Mouse (Mus musculus) heart, embryonic 10.5 days (tissue): Measurements from ENCODE around the gene Pfkfb4. TPM values are rescaled to one million over a fixed set of nuclear protein-coding genes. Genes with fewer than 3 reads are reported as not detected.

Experiments used
- DNase-seq: peaks from one replicate; pipeline ENCODE4 v3.0.0-alpha.2; 2017; ENCODE audit warnings: low spot score
- H3K27ac ChIP-seq: fragments of 300-500 bp; sonication (generic); 2 replicates; pipeline ENCODE4 v1.5.1; 2016; ENCODE audit warnings: mild to moderate bottlenecking
- H3K27me3 ChIP-seq: fragments of 300-500 bp; sonication (generic); 2 replicates; pipeline ENCODE4 v1.6.1; 2016; ENCODE audit warnings: mild to moderate bottlenecking; ENCODE audit not compliant: poor library complexity, insufficient read depth, severe bottlenecking
- H3K36me3 ChIP-seq: fragments of 300-500 bp; sonication (generic); 2 replicates; pipeline ENCODE4 v1.6.1; 2016; ENCODE audit warnings: mild to moderate bottlenecking, moderate library complexity
- H3K4me1 ChIP-seq: fragments of 300-500 bp; sonication (generic); 2 replicates; pipeline ENCODE4 v1.6.1; 2016; ENCODE audit warnings: mild to moderate bottlenecking
- H3K4me3 ChIP-seq: fragments of 300-500 bp; sonication (generic); 2 replicates; pipeline ENCODE4 v1.5.1; 2016; ENCODE audit warnings: mild to moderate bottlenecking, moderate library complexity
- H3K9me3 ChIP-seq: fragments of 300-500 bp; sonication (generic); 2 replicates; pipeline ENCODE4 v1.6.1; 2016; ENCODE audit warnings: mild to moderate bottlenecking, moderate library complexity
- WGBS: fragments of 180-500 bp; shearing (Covaris S2); methylation state at CpG from one replicate; pipeline ENCODE4 v1.1.7; 2016; 5-methylcytosine and 5-hydroxymethylcytosine counted together
- polyA plus RNA-seq: library from polyadenylated mRNA; unstranded; fragments of >200 nt; fragmentation: Nextera tagmentation; extraction: Ambion mirVana; gene quantifications from 2 replicates; pipeline ENCODE4 v1.2.1, GENCODE M21; 2016

Pfkfb4 gene
- polyA plus RNA-seq, 1 experiment from 2014 or later, result 9.4 TPM

- H3K27me3 ChIP-seq, result no peaks in the 10 kb centered on the region
- no peaks in the 10 kb centered on the region for H3K36me3 ChIP-seq
- H3K4me1 ChIP-seq, result peaks cover 9% of the 10 kb centered on the region; the same call in 1 of the 2 replicates
- H3K4me3 ChIP-seq, result no peak overlapping the region
- H3K27ac ChIP-seq, result no peak overlapping the region
- WGBS, result 69% methylated on average over 7 of the region's 7 CpGs
- H3K9me3 ChIP-seq, result no peaks in the 10 kb centered on the region
- DNase-seq, result no peak
These were observed 13.6 kb upstream of the Pfkfb4 start for GRCm38 (mm10) chr9:108977966-108978365.

GRCm38 (mm10) chr9:108982498-108982897, 9.1 kb upstream of the Pfkfb4 start:
- 81% methylated on average over 8 of the region's 8 CpGs for WGBS
- H3K4me3 ChIP-seq, result no peak overlapping the region

GRCm38 (mm10) chr9:108983209-108983608, 8.4 kb upstream of the Pfkfb4 start:
- Histone ChIP-seq H3K27ac (no peak overlapping the region), H3K9me3 (no peaks in the 10 kb centered on the region), H3K36me3 (no peaks in the 10 kb centered on the region), H3K27me3 (peaks cover 6% of the 10 kb centered on the region; the same call in 1 of the 2 replicates), H3K4me1 (peaks cover 17% of the 10 kb centered on the region), H3K4me3 (no peak overlapping the region)
- DNase-seq, result no peak
- WGBS, result 71% methylated on average over 9 of the region's 9 CpGs

More at GRCm38 (mm10) chr9:108982498-108982897, 9.1 kb upstream of the Pfkfb4 start:
- Histone ChIP-seq H3K27ac (no peak overlapping the region), H3K36me3 (no peaks in the 10 kb centered on the region), H3K4me1 (peaks cover 15% of the 10 kb centered on the region), H3K9me3 (no peaks in the 10 kb centered on the region), H3K27me3 (peaks cover 6% of the 10 kb centered on the region; the same call in 1 of the 2 replicates)
- no peak for DNase-seq

- no peak for DNase-seq
- H3K36me3 ChIP-seq, result no peaks in the 10 kb centered on the region
- H3K4me3 ChIP-seq, result no peak within 1 kb of the TSS
- peaks cover 38% of the 10 kb centered on the region for H3K4me1 ChIP-seq
- WGBS, result 83% methylated on average over 4 of the region's 4 CpGs
- H3K27me3 ChIP-seq, result peaks cover 6% of the 10 kb centered on the region; the same call in 1 of the 2 replicates
- H3K9me3 ChIP-seq, result no peaks in the 10 kb centered on the region
- no peak within 1 kb of the TSS for H3K27ac ChIP-seq
These were observed 5.9 kb upstream of the Pfkfb4 start, which contains the start of gene Ucn2 for GRCm38 (mm10) chr9:108985710-108986109. Gene Ucn2 (plus strand): TSS chr9:108986010.

GRCm38 (mm10) chr9:108987704-108988350, 3.8 kb upstream of the Pfkfb4 start:
- Histone ChIP-seq H3K27ac (peak overlapping the region; percentile 74), H3K36me3 (no peaks in the 10 kb centered on the region), H3K9me3 (no peaks in the 10 kb centered on the region), H3K4me1 (peaks cover 51% of the 10 kb centered on the region), H3K4me3 (peak overlapping the region; percentile 47), H3K27me3 (peaks cover 6% of the 10 kb centered on the region; the same call in 1 of the 2 replicates)
- 22% methylated on average over 15 of the region's 15 CpGs for WGBS
- no peak for DNase-seq

GRCm38 (mm10) chr9:108989802-108990461, 1.6 kb upstream of the Pfkfb4 start:
- Histone ChIP-seq H3K9me3 (no peaks in the 10 kb centered on the region), H3K27me3 (peaks cover 5% of the 10 kb centered on the region; the same call in 1 of the 2 replicates), H3K36me3 (no peaks in the 10 kb centered on the region), H3K27ac (peak overlapping the region; percentile 92), H3K4me1 (peaks cover 55% of the 10 kb centered on the region), H3K4me3 (no peak overlapping the region)
- no peak for DNase-seq
- 81% methylated on average over 4 of the region's 4 CpGs for WGBS

GRCm38 (mm10) chr9:108990462-108990820, 1.1 kb upstream of the Pfkfb4 start:
- Histone ChIP-seq H3K36me3 (no peaks in the 10 kb centered on the region), H3K9me3 (no peaks in the 10 kb centered on the region), H3K27me3 (no peaks in the 10 kb centered on the region), H3K4me3 (no peak overlapping the region), H3K27ac (peak overlapping the region; percentile 92), H3K4me1 (peaks cover 58% of the 10 kb centered on the region)
- no peak for DNase-seq
- WGBS, result 82% methylated on average over 7 of the region's 7 CpGs

GRCm38 (mm10) chr9:108992085-108992469, 499 bp downstream of the Pfkfb4 start:
- no peaks in the 10 kb centered on the region for H3K36me3 ChIP-seq
- no peak for DNase-seq
- H3K9me3 ChIP-seq, result no peaks in the 10 kb centered on the region
- peak overlapping the region; percentile 92 for H3K27ac ChIP-seq
- WGBS, result 13% methylated on average over 18 of the region's 18 CpGs
- H3K4me1 ChIP-seq, result peaks cover 70% of the 10 kb centered on the region
- peak overlapping the region; percentile 69 for H3K4me3 ChIP-seq
- no peaks in the 10 kb centered on the region for H3K27me3 ChIP-seq

GRCm38 (mm10) chr9:108992620-108993361, 1.2 kb downstream of the Pfkfb4 start:
- 60% methylated on average over 9 of the region's 9 CpGs for WGBS

GRCm38 (mm10) chr9:108996411-108996810, 4.8 kb downstream of the Pfkfb4 start:
- DNase-seq, result no peak
- H3K9me3 ChIP-seq, result no peaks in the 10 kb centered on the region
- H3K4me3 ChIP-seq, result no peak overlapping the region
- H3K27ac ChIP-seq, result no peak overlapping the region
- H3K4me1 ChIP-seq, result peaks cover 30% of the 10 kb centered on the region
- H3K36me3 ChIP-seq, result no peaks in the 10 kb centered on the region
- no peaks in the 10 kb centered on the region for H3K27me3 ChIP-seq
- WGBS, result 67% methylated on average over 9 of the region's 9 CpGs

More at GRCm38 (mm10) chr9:108992620-108993361, 1.2 kb downstream of the Pfkfb4 start:
- no peaks in the 10 kb centered on the region for H3K36me3 ChIP-seq
- no peaks in the 10 kb centered on the region for H3K27me3 ChIP-seq
- H3K27ac ChIP-seq, result peak overlapping the region; percentile 12; the same call in 1 of the 2 replicates
- no peaks in the 10 kb centered on the region for H3K9me3 ChIP-seq
- peaks cover 64% of the 10 kb centered on the region for H3K4me1 ChIP-seq
- H3K4me3 ChIP-seq, result peak overlapping the region; percentile 69; the same call in 1 of the 2 replicates
- no peak for DNase-seq

GRCm38 (mm10) chr9:108998287-108999166, 6.9 kb downstream of the Pfkfb4 start:
- Histone ChIP-seq H3K27ac (no peak overlapping the region), H3K4me1 (peaks cover 17% of the 10 kb centered on the region), H3K4me3 (no peak overlapping the region), H3K27me3 (no peaks in the 10 kb centered on the region), H3K36me3 (no peaks in the 10 kb centered on the region), H3K9me3 (no peaks in the 10 kb centered on the region)
- 78% methylated on average over 19 of the region's 19 CpGs for WGBS
- DNase-seq, result no peak

GRCm38 (mm10) chr9:108999167-108999526, 7.6 kb downstream of the Pfkfb4 start:
- peaks cover 17% of the 10 kb centered on the region for H3K4me1 ChIP-seq
- H3K36me3 ChIP-seq, result no peaks in the 10 kb centered on the region
- H3K4me3 ChIP-seq, result no peak overlapping the region
- H3K9me3 ChIP-seq, result no peaks in the 10 kb centered on the region
- WGBS, result 64% methylated on average over 4 of the region's 4 CpGs
- no peak overlapping the region for H3K27ac ChIP-seq
- no peaks in the 10 kb centered on the region for H3K27me3 ChIP-seq
- DNase-seq, result no peak
